Mouse (Mus musculus) forebrain, embryonic 16.5 days (tissue): ENCODE results near the gene Nek11. TPM values are rescaled to one million over a fixed set of nuclear protein-coding genes. Genes with fewer than 3 reads are reported as not detected.

ENCODE experiments used
- ATAC-seq: fragments of 200-750 bp; cut with Nextera tagmentation; 2 replicates; pipeline ENCODE4 v1.8.0; 2017; ENCODE audit warnings: mild to moderate bottlenecking, moderate library complexity
- H3K27ac ChIP-seq: fragments of 300-500 bp; sonication (generic); 2 replicates; pipeline ENCODE4 v1.5.1; 2014; ENCODE audit warnings: low read length, control low read depth
- H3K27me3 ChIP-seq: fragments of 300-500 bp; sonication (generic); replicated peaks from 2 replicates; pipeline ENCODE4 v1.6.1; 2014; ENCODE audit warnings: low read length; ENCODE audit not compliant: control insufficient read depth, insufficient read depth
- H3K36me3 ChIP-seq: fragments of 300-500 bp; sonication (generic); 2 replicates; pipeline ENCODE4 v1.6.1; 2014; ENCODE audit not compliant: control insufficient read depth, insufficient read depth
- H3K4me1 ChIP-seq: fragments of 300-500 bp; sonication (generic); replicated peaks from 2 replicates; pipeline ENCODE4 v1.6.1; 2014; ENCODE audit warnings: low read length; ENCODE audit not compliant: control insufficient read depth, insufficient read depth
- H3K4me2 ChIP-seq: fragments of 300-500 bp; sonication (generic); 2 replicates; pipeline ENCODE4 v1.6.1; 2014; ENCODE audit warnings: mild to moderate bottlenecking, low read length, control low read depth
- H3K4me3 ChIP-seq: fragments of 300-500 bp; sonication (generic); replicated peaks from 2 replicates; pipeline ENCODE4 v1.5.1; 2014; ENCODE audit warnings: mild to moderate bottlenecking, low read length, control low read depth
- H3K9ac ChIP-seq: fragments of 300-500 bp; sonication (generic); replicated peaks from 2 replicates; pipeline ENCODE4 v1.6.1; 2014; ENCODE audit warnings: low read depth, low read length, control low read depth
- H3K9me3 ChIP-seq: fragments of 300-500 bp; sonication (generic); 2 replicates; pipeline ENCODE4 v1.6.1; 2016; ENCODE audit warnings: low read length; ENCODE audit not compliant: control insufficient read depth
- WGBS: fragments of 180-500 bp; shearing (Covaris S2); extraction: QIAGEN DNeasy Blood & Tissue Kit; methylation state at CpG from one replicate; pipeline ENCODE4 v1.1.7; 2014; 5-methylcytosine and 5-hydroxymethylcytosine counted together
- polyA plus RNA-seq: library from polyadenylated mRNA; unstranded; fragments of >200 nt; fragmentation: Nextera tagmentation; extraction: Ambion mirVana; gene quantifications from 2 replicates; pipeline ENCODE4 v1.2.1, GENCODE M21; 2015

Nek11 gene
- polyA plus RNA-seq, 1 experiment from 2014 or later = 2.6 TPM

- Histone ChIP-seq H3K9me3 (no peaks in the 10 kb centered on the region), H3K4me3 (no peak overlapping the region), H3K27ac (no peak overlapping the region), H3K4me2 (no peak overlapping the region), H3K27me3 (no peaks in the 10 kb centered on the region), H3K4me1 (peaks cover 8% of the 10 kb centered on the region), H3K36me3 (no peaks in the 10 kb centered on the region), H3K9ac (no peak overlapping the region)
- no peak for ATAC-seq
- 37% methylated on average over 4 of the region's 4 CpGs for WGBS
These were observed 142.8 kb downstream of the Nek11 start for GRCm38 (mm10) chr9:105252349-105253041.

GRCm38 (mm10) chr9:105251256-105251655 lies 144.1 kb downstream of the Nek11 start:
- H3K36me3 ChIP-seq = no peaks in the 10 kb centered on the region
- H3K9me3 ChIP-seq = no peaks in the 10 kb centered on the region
- no peak overlapping the region for H3K9ac ChIP-seq
- WGBS = 93% methylated on average over 4 of the region's 4 CpGs
- H3K4me2 ChIP-seq = no peak overlapping the region
- H3K4me3 ChIP-seq = no peak overlapping the region
- H3K27ac ChIP-seq = no peak overlapping the region
- no peaks in the 10 kb centered on the region for H3K27me3 ChIP-seq
- H3K4me1 ChIP-seq = peaks cover 6% of the 10 kb centered on the region; the same call in 1 of the 2 replicates
- ATAC-seq = no peak

GRCm38 (mm10) chr9:105244024-105244423 lies 151.3 kb downstream of the Nek11 start:
- Histone ChIP-seq H3K27me3 (no peaks in the 10 kb centered on the region), H3K9me3 (no peaks in the 10 kb centered on the region), H3K9ac (no peak overlapping the region), H3K4me1 (no peaks in the 10 kb centered on the region), H3K4me2 (no peak overlapping the region), H3K36me3 (no peaks in the 10 kb centered on the region), H3K27ac (no peak overlapping the region), H3K4me3 (no peak overlapping the region)
- WGBS = 33% methylated on average over 5 of the region's 5 CpGs
- ATAC-seq = no peak

- no peak overlapping the region for H3K27ac ChIP-seq
- no peaks in the 10 kb centered on the region for H3K9me3 ChIP-seq
- H3K27me3 ChIP-seq = no peaks in the 10 kb centered on the region
- WGBS = 51% methylated on average over 4 of the region's 4 CpGs
- no peaks in the 10 kb centered on the region for H3K4me1 ChIP-seq
- H3K4me3 ChIP-seq = no peak overlapping the region
- no peaks in the 10 kb centered on the region for H3K36me3 ChIP-seq
- H3K9ac ChIP-seq = no peak overlapping the region
- no peak overlapping the region for H3K4me2 ChIP-seq
- no peak for ATAC-seq
These were observed 180.9 kb downstream of the Nek11 start for GRCm38 (mm10) chr9:105214434-105214833.

GRCm38 (mm10) chr9:105200305-105200704 lies 195.0 kb downstream of the Nek11 start:
- no peak overlapping the region for H3K4me3 ChIP-seq
- no peak overlapping the region for H3K27ac ChIP-seq
- H3K9ac ChIP-seq = no peak overlapping the region
- no peaks in the 10 kb centered on the region for H3K9me3 ChIP-seq
- H3K4me1 ChIP-seq = no peaks in the 10 kb centered on the region
- H3K36me3 ChIP-seq = no peaks in the 10 kb centered on the region
- ATAC-seq = no peak
- H3K27me3 ChIP-seq = no peaks in the 10 kb centered on the region
- no peak overlapping the region for H3K4me2 ChIP-seq
- WGBS = 9% methylated on average over 1 of the region's 1 CpGs

GRCm38 (mm10) chr9:105186725-105187124 lies 208.6 kb downstream of the Nek11 start:
- H3K4me2 ChIP-seq = no peak overlapping the region
- no peaks in the 10 kb centered on the region for H3K9me3 ChIP-seq
- H3K9ac ChIP-seq = no peak overlapping the region
- WGBS = 88% methylated on average over 3 of the region's 3 CpGs
- H3K36me3 ChIP-seq = no peaks in the 10 kb centered on the region
- no peak overlapping the region for H3K27ac ChIP-seq
- H3K4me3 ChIP-seq = no peak overlapping the region
- no peaks in the 10 kb centered on the region for H3K4me1 ChIP-seq
- no peaks in the 10 kb centered on the region for H3K27me3 ChIP-seq
- no peak for ATAC-seq

GRCm38 (mm10) chr9:105182392-105182791 lies 212.9 kb downstream of the Nek11 start:
- no peak overlapping the region for H3K4me3 ChIP-seq
- H3K36me3 ChIP-seq = no peaks in the 10 kb centered on the region
- H3K4me2 ChIP-seq = no peak overlapping the region
- no peaks in the 10 kb centered on the region for H3K27me3 ChIP-seq
- 94% methylated on average over 3 of the region's 3 CpGs for WGBS
- no peak for ATAC-seq
- H3K9me3 ChIP-seq = no peaks in the 10 kb centered on the region
- H3K9ac ChIP-seq = no peak overlapping the region
- no peaks in the 10 kb centered on the region for H3K4me1 ChIP-seq
- H3K27ac ChIP-seq = no peak overlapping the region

- H3K4me3 ChIP-seq = no peak within 1 kb of the TSS
- H3K27ac ChIP-seq = no peak within 1 kb of the TSS
- no peaks in the 10 kb centered on the region for H3K27me3 ChIP-seq
- H3K9me3 ChIP-seq = no peaks in the 10 kb centered on the region
- no peak within 1 kb of the TSS for H3K4me2 ChIP-seq
- no peak for ATAC-seq
- H3K36me3 ChIP-seq = no peaks in the 10 kb centered on the region
- WGBS = 77% methylated on average over 6 of the region's 6 CpGs
- no peak within 1 kb of the TSS for H3K9ac ChIP-seq
- no peaks in the 10 kb centered on the region for H3K4me1 ChIP-seq
These were observed 250.3 kb downstream of the Nek11 start, which contains the start of gene 1700080E11Rik for GRCm38 (mm10) chr9:105144992-105145391. 1700080E11Rik (minus strand) TSS chr9:105145092.

GRCm38 (mm10) chr9:105139204-105139603 lies 256.1 kb downstream of the Nek11 start:
- Histone ChIP-seq H3K4me3 (no peak overlapping the region), H3K27ac (no peak overlapping the region), H3K27me3 (no peaks in the 10 kb centered on the region), H3K9ac (no peak overlapping the region), H3K9me3 (no peaks in the 10 kb centered on the region), H3K4me2 (no peak overlapping the region), H3K36me3 (no peaks in the 10 kb centered on the region), H3K4me1 (no peaks in the 10 kb centered on the region)
- ATAC-seq = no peak
- 84% methylated on average over 6 of the region's 6 CpGs for WGBS

- Histone ChIP-seq H3K27me3 (no peaks in the 10 kb centered on the region), H3K36me3 (no peaks in the 10 kb centered on the region), H3K27ac (no peak overlapping the region), H3K4me1 (peaks cover 4% of the 10 kb centered on the region), H3K4me2 (no peak overlapping the region), H3K9ac (no peak overlapping the region), H3K4me3 (no peak overlapping the region), H3K9me3 (no peaks in the 10 kb centered on the region)
- WGBS = 26% methylated on average over 1 of the region's 1 CpGs
- no peak for ATAC-seq
These were observed 258.9 kb downstream of the Nek11 start for GRCm38 (mm10) chr9:105136404-105136803.
